Mouse (Mus musculus) lung, embryonic 16.5 days (tissue): ENCODE data around the gene Rusc1. TPM values are rescaled to one million over a fixed set of nuclear protein-coding genes. Genes with fewer than 3 reads are reported as not detected.
"Not testable (repeated sequence)": the region's sequence is repeated elsewhere in the genome, so short reads cannot be mapped to it uniquely, and the experiment has no call there.

Source experiments
- ATAC-seq: fragments of 200-750 bp; cut with Nextera tagmentation; 2 replicates; pipeline ENCODE4 v1.8.0; 2017; ENCODE audit warnings: low read depth, mild to moderate bottlenecking, moderate library complexity
- H3K27ac ChIP-seq: fragments of 300-500 bp; sonication (generic); 2 replicates; pipeline ENCODE4 v1.5.1; 2014; ENCODE audit warnings: mild to moderate bottlenecking, control low read depth, low read length
- H3K27me3 ChIP-seq: fragments of 300-500 bp; sonication (generic); 2 replicates; pipeline ENCODE4 v1.6.1; 2014; ENCODE audit warnings: low read depth, low read length, mixed read lengths; ENCODE audit not compliant: control insufficient read depth, insufficient read depth
- H3K36me3 ChIP-seq: fragments of 300-500 bp; sonication (generic); 2 replicates; pipeline ENCODE4 v1.6.1; 2014; ENCODE audit warnings: low read length; ENCODE audit not compliant: control insufficient read depth, insufficient read depth
- H3K4me1 ChIP-seq: fragments of 300-500 bp; sonication (generic); replicated peaks from 2 replicates; pipeline ENCODE4 v1.6.1; 2014; ENCODE audit warnings: low read length, mixed read lengths; ENCODE audit not compliant: control insufficient read depth, insufficient read depth
- H3K4me2 ChIP-seq: fragments of 300-500 bp; sonication (generic); 2 replicates; pipeline ENCODE4 v1.6.1; 2014; ENCODE audit warnings: low read depth, low read length, control low read depth
- H3K4me3 ChIP-seq: fragments of 300-500 bp; sonication (generic); 2 replicates; pipeline ENCODE4 v1.5.1; 2014; ENCODE audit warnings: mild to moderate bottlenecking, low read length, control low read depth
- H3K9ac ChIP-seq: fragments of 300-500 bp; sonication (generic); 2 replicates; pipeline ENCODE4 v1.6.1; 2014; ENCODE audit warnings: low read length, control low read depth
- H3K9me3 ChIP-seq: fragments of 300-500 bp; sonication (generic); 2 replicates; pipeline ENCODE4 v1.6.1; 2016; ENCODE audit warnings: low read length; ENCODE audit not compliant: control insufficient read depth
- WGBS: fragments of 180-500 bp; shearing (Covaris S2); extraction: QIAGEN DNeasy Blood & Tissue Kit; methylation state at CpG from one replicate; pipeline ENCODE4 v1.1.7; 2014; 5-methylcytosine and 5-hydroxymethylcytosine counted together
- polyA plus RNA-seq: library from polyadenylated mRNA; unstranded; fragments of >200 nt; fragmentation: Nextera tagmentation; extraction: Ambion mirVana; gene quantifications from 2 replicates; pipeline ENCODE4 v1.2.1, GENCODE M21; 2015

Gene Rusc1
- polyA plus RNA-seq, 1 experiment from 2014 or later = 19.7 TPM

- Histone ChIP-seq H3K4me3 (peak overlapping the region; percentile 75), H3K9ac (peak overlapping the region; percentile 70)
- WGBS = 37% methylated on average over 14 of the region's 14 CpGs
These were observed 4.1 kb downstream of the Rusc1 start for GRCm38 (mm10) chr3:89088974-89089373.

GRCm38 (mm10) chr3:89087338-89088110, 5.6 kb downstream of the Rusc1 start:
- no peak for ATAC-seq
- peaks cover 2% of the 10 kb centered on the region; the same call in 1 of the 2 replicates for H3K36me3 ChIP-seq
- H3K4me1 ChIP-seq = peaks cover 18% of the 10 kb centered on the region
- H3K9me3 ChIP-seq = no peaks in the 10 kb centered on the region
- H3K4me2 ChIP-seq = peak overlapping the region; percentile 54
- 18% methylated on average over 20 of the region's 21 CpGs for WGBS
- peak overlapping the region; percentile 47; the same call in 1 of the 2 replicates for H3K27ac ChIP-seq
- peak overlapping the region; percentile 55 for H3K9ac ChIP-seq
- H3K27me3 ChIP-seq = peaks cover 12% of the 10 kb centered on the region
- peak overlapping the region; percentile 26; the same call in 1 of the 2 replicates for H3K4me3 ChIP-seq

More at GRCm38 (mm10) chr3:89088974-89089373, 4.1 kb downstream of the Rusc1 start:
- H3K4me1 ChIP-seq = peaks cover 18% of the 10 kb centered on the region
- H3K9me3 ChIP-seq = no peaks in the 10 kb centered on the region
- no peak for ATAC-seq
- H3K27ac ChIP-seq = no peak overlapping the region
- peaks cover 16% of the 10 kb centered on the region for H3K27me3 ChIP-seq
- peaks cover 2% of the 10 kb centered on the region; the same call in 1 of the 2 replicates for H3K36me3 ChIP-seq
- peak overlapping the region; percentile 99 for H3K4me2 ChIP-seq

GRCm38 (mm10) chr3:89084654-89085190, 8.4 kb downstream of the Rusc1 start:
- no peaks in the 10 kb centered on the region for H3K9me3 ChIP-seq
- no peak overlapping the region for H3K27ac ChIP-seq
- no peaks in the 10 kb centered on the region for H3K27me3 ChIP-seq
- H3K4me1 ChIP-seq = peaks cover 13% of the 10 kb centered on the region
- WGBS = 77% methylated on average over 12 of the region's 12 CpGs
- H3K4me2 ChIP-seq = no peak overlapping the region
- no peak for ATAC-seq
- no peak overlapping the region for H3K4me3 ChIP-seq
- H3K9ac ChIP-seq = no peak overlapping the region
- H3K36me3 ChIP-seq = peaks cover 3% of the 10 kb centered on the region; the same call in 1 of the 2 replicates

GRCm38 (mm10) chr3:89084133-89084532, 9.0 kb downstream of the Rusc1 start:
- H3K4me3 ChIP-seq = no peak overlapping the region
- H3K4me2 ChIP-seq = no peak overlapping the region
- H3K4me1 ChIP-seq = peaks cover 10% of the 10 kb centered on the region
- no peaks in the 10 kb centered on the region for H3K27me3 ChIP-seq
- H3K9me3 ChIP-seq = no peaks in the 10 kb centered on the region
- H3K27ac ChIP-seq = no peak overlapping the region
- no peak for ATAC-seq
- H3K36me3 ChIP-seq = peaks cover 9% of the 10 kb centered on the region
- H3K9ac ChIP-seq = no peak overlapping the region
- WGBS = 72% methylated on average over 2 of the region's 2 CpGs

GRCm38 (mm10) chr3:89082287-89082686, 10.8 kb downstream of the Rusc1 start:
- not testable (repeated sequence) for H3K4me1 ChIP-seq, ATAC-seq, H3K9ac ChIP-seq, H3K4me2 ChIP-seq, H3K4me3 ChIP-seq, H3K27ac ChIP-seq, H3K27me3 ChIP-seq, H3K9me3 ChIP-seq
- H3K36me3 ChIP-seq = peaks cover 14% of the 10 kb centered on the region

- ATAC-seq = no peak
- no peaks in the 10 kb centered on the region for H3K9me3 ChIP-seq
- H3K27ac ChIP-seq = no peak overlapping the region
- 88% methylated on average over 9 of the region's 9 CpGs for WGBS
- H3K9ac ChIP-seq = no peak overlapping the region
- H3K27me3 ChIP-seq = no peaks in the 10 kb centered on the region
- peaks cover 35% of the 10 kb centered on the region for H3K36me3 ChIP-seq
- H3K4me2 ChIP-seq = no peak overlapping the region
- no peak overlapping the region for H3K4me3 ChIP-seq
- H3K4me1 ChIP-seq = no peaks in the 10 kb centered on the region
These were observed 15.7 kb downstream of the Rusc1 start for GRCm38 (mm10) chr3:89077383-89077782.

- Histone ChIP-seq H3K36me3 (peaks cover 55% of the 10 kb centered on the region), H3K27ac (no peak overlapping the region), H3K9me3 (no peaks in the 10 kb centered on the region), H3K4me3 (no peak overlapping the region), H3K27me3 (no peaks in the 10 kb centered on the region), H3K9ac (no peak overlapping the region), H3K4me1 (no peaks in the 10 kb centered on the region), H3K4me2 (no peak overlapping the region)
- ATAC-seq = no peak
These were observed 25.8 kb downstream of the Rusc1 start for GRCm38 (mm10) chr3:89067265-89067664.

- Histone ChIP-seq H3K36me3 (peaks cover 40% of the 10 kb centered on the region), H3K4me1 (no peaks in the 10 kb centered on the region), H3K27me3 (no peaks in the 10 kb centered on the region), H3K9me3 (no peaks in the 10 kb centered on the region), H3K4me3 (no peak overlapping the region), H3K27ac (no peak overlapping the region), H3K4me2 (no peak overlapping the region), H3K9ac (no peak overlapping the region)
- 85% methylated on average over 3 of the region's 3 CpGs for WGBS
- ATAC-seq = no peak
These were observed 31.4 kb downstream of the Rusc1 start for GRCm38 (mm10) chr3:89061696-89062095.

- Histone ChIP-seq H3K9ac (no peak overlapping the region), H3K9me3 (no peaks in the 10 kb centered on the region), H3K27ac (no peak overlapping the region), H3K4me3 (no peak overlapping the region), H3K4me1 (no peaks in the 10 kb centered on the region), H3K36me3 (peaks cover 44% of the 10 kb centered on the region), H3K27me3 (no peaks in the 10 kb centered on the region), H3K4me2 (no peak overlapping the region)
- WGBS = 86% methylated on average over 3 of the region's 3 CpGs
- ATAC-seq = no peak
These were observed 34.3 kb downstream of the Rusc1 start for GRCm38 (mm10) chr3:89058783-89059182.
